In genomic region chr1:83345572-83345971, GRCm38 (mm10) we compare ENCODE assay signal across 11 mouse cellular contexts.
DNase-seq lines count a peak whose midpoint lies in the region; ATAC-seq lines count a peak whose summit lies in the region.
"Had no signal": no experiment of that assay in that cellular context is flagged by ENCODE, and none has a peak within 500 bp of the region (broad histone marks: within the 10 kb centered on the region; RNA-seq: fewer than 3 reads in every experiment).

No protein-coding gene starts in this region.

- H3K27ac ChIP-seq in hindbrain, embryonic 15.5 days (replicated peaks), result no peak overlapping the region
- no peak overlapping the region for H3K27ac ChIP-seq in hindbrain, embryonic 12.5 days
- peak overlapping the region; percentile 97 for H3K27ac ChIP-seq in heart, embryonic 13.5 days (replicated peaks)
- H3K27ac ChIP-seq in midbrain, embryonic 16.5 days (ENCODE audit: low read length), result peak overlapping the region; percentile 38; the same call in 1 of the 2 replicates
- no peak overlapping the region for H3K27ac ChIP-seq in intestine, embryonic 15.5 days
- H3K27ac ChIP-seq: embryonic facial prominence, embryonic 13.5 days had no signal

- H3K4me3 ChIP-seq in hindbrain, embryonic 15.5 days, result no peak overlapping the region
- H3K4me3 ChIP-seq in hindbrain, embryonic 12.5 days, result no peak overlapping the region
- H3K4me3 ChIP-seq in heart, embryonic 13.5 days, result peak overlapping the region; percentile 27
- H3K4me3 ChIP-seq in midbrain, embryonic 16.5 days (ENCODE audit: low read depth, low read length), result no peak overlapping the region
- no peak overlapping the region for H3K4me3 ChIP-seq in intestine, embryonic 15.5 days (replicated peaks)
- H3K4me3 ChIP-seq: embryonic facial prominence, embryonic 13.5 days; megakaryocyte, embryonic 14.5 days had no signal

- no peak overlapping the region for H3K9ac ChIP-seq in hindbrain, embryonic 15.5 days
- no peak overlapping the region for H3K9ac ChIP-seq in hindbrain, embryonic 12.5 days
- H3K9ac ChIP-seq in heart, embryonic 13.5 days, result peak overlapping the region; percentile 68
- no peak overlapping the region for H3K9ac ChIP-seq in midbrain, embryonic 16.5 days (ENCODE audit: low read depth, low read length)
- no peak overlapping the region for H3K9ac ChIP-seq in intestine, embryonic 15.5 days
- H3K9ac ChIP-seq: embryonic facial prominence, embryonic 13.5 days had no signal

- H3K4me2 ChIP-seq in hindbrain, embryonic 15.5 days, result no peak overlapping the region
- no peak overlapping the region for H3K4me2 ChIP-seq in hindbrain, embryonic 12.5 days (replicated peaks)
- peak overlapping the region; percentile 64 for H3K4me2 ChIP-seq in heart, embryonic 13.5 days
- H3K4me2 ChIP-seq in midbrain, embryonic 16.5 days (ENCODE audit: low read length), result peak overlapping the region; percentile 19; the same call in 1 of the 2 replicates
- no peak overlapping the region for H3K4me2 ChIP-seq in intestine, embryonic 15.5 days (replicated peaks)
- H3K4me2 ChIP-seq: embryonic facial prominence, embryonic 13.5 days had no signal

- no peaks in the 10 kb centered on the region for H3K27me3 ChIP-seq in hindbrain, embryonic 15.5 days
- H3K27me3 ChIP-seq in hindbrain, embryonic 12.5 days, result no peaks in the 10 kb centered on the region
- H3K27me3 ChIP-seq in heart, embryonic 13.5 days (replicated peaks), result no peaks in the 10 kb centered on the region
- no peaks in the 10 kb centered on the region for H3K27me3 ChIP-seq in midbrain, embryonic 16.5 days (ENCODE audit: control insufficient read depth, insufficient read depth, low read depth, low read length)
- no peaks in the 10 kb centered on the region for H3K27me3 ChIP-seq in intestine, embryonic 15.5 days (replicated peaks)
- H3K27me3 ChIP-seq: embryonic facial prominence, embryonic 13.5 days; megakaryocyte, embryonic 14.5 days had no signal

- ATAC-seq in hindbrain, embryonic 15.5 days (ENCODE audit: low FRiP score, low read depth), result 0 out of 2 replicates have a peak, but pooled peaks have one; percentile 30
- no peak for ATAC-seq in hindbrain, embryonic 12.5 days (ENCODE audit: low FRiP score)
- no peak for ATAC-seq in heart, embryonic 13.5 days (ENCODE audit: extremely low read depth, insufficient number of reproducible peaks, low FRiP score, low TSS enrichment)
- peak; percentile 74; the same call in 1 of the 2 replicates for ATAC-seq in midbrain, embryonic 16.5 days
- no peak for ATAC-seq in intestine, embryonic 15.5 days

- DNase-seq in brain, embryonic 18.5 days (ENCODE audit: low read depth, low spot score), result peak; percentile 32
- no peak for DNase-seq in gastrocnemius, adult 8-10 months (ENCODE audit: low spot score in 2 of 2)
- DNase-seq in adrenal gland, adult 2 months, result no peak
- DNase-seq: adrenal gland, adult 8-10 months had no signal

- no peaks in the 10 kb centered on the region for H3K36me3 ChIP-seq in hindbrain, embryonic 15.5 days
- no peaks in the 10 kb centered on the region for H3K36me3 ChIP-seq in hindbrain, embryonic 12.5 days
- H3K36me3 ChIP-seq in heart, embryonic 13.5 days, result no peaks in the 10 kb centered on the region
- no peaks in the 10 kb centered on the region for H3K36me3 ChIP-seq in midbrain, embryonic 16.5 days (ENCODE audit: control insufficient read depth, insufficient read depth, low read length)
- no peaks in the 10 kb centered on the region for H3K36me3 ChIP-seq in intestine, embryonic 15.5 days
- H3K36me3 ChIP-seq: embryonic facial prominence, embryonic 13.5 days had no signal

- H3K4me1 ChIP-seq in hindbrain, embryonic 15.5 days (replicated peaks), result no peaks in the 10 kb centered on the region
- H3K4me1 ChIP-seq in hindbrain, embryonic 12.5 days, result no peaks in the 10 kb centered on the region
- peaks cover 27% of the 10 kb centered on the region for H3K4me1 ChIP-seq in heart, embryonic 13.5 days
- peaks cover 5% of the 10 kb centered on the region; the same call in 1 of the 2 replicates for H3K4me1 ChIP-seq in midbrain, embryonic 16.5 days (ENCODE audit: control insufficient read depth, insufficient read depth, low read length)
- no peaks in the 10 kb centered on the region for H3K4me1 ChIP-seq in intestine, embryonic 15.5 days (replicated peaks)
- H3K4me1 ChIP-seq: embryonic facial prominence, embryonic 13.5 days; megakaryocyte, embryonic 14.5 days had no signal

- H3K9me3 ChIP-seq in hindbrain, embryonic 15.5 days, result no peaks in the 10 kb centered on the region
- H3K9me3 ChIP-seq in hindbrain, embryonic 12.5 days (replicated peaks), result no peaks in the 10 kb centered on the region
- H3K9me3 ChIP-seq in heart, embryonic 13.5 days, result no peaks in the 10 kb centered on the region
- H3K9me3 ChIP-seq in midbrain, embryonic 16.5 days (replicated peaks; ENCODE audit: control insufficient read depth, low read length, poor library complexity, severe bottlenecking), result no peaks in the 10 kb centered on the region
- H3K9me3 ChIP-seq in intestine, embryonic 15.5 days, result no peaks in the 10 kb centered on the region
- H3K9me3 ChIP-seq: embryonic facial prominence, embryonic 13.5 days had no signal

- 76% methylated on average over 14 of the region's 14 CpGs for WGBS in hindbrain, embryonic 15.5 days
- WGBS in hindbrain, embryonic 12.5 days, result 85% methylated on average over 14 of the region's 14 CpGs
- WGBS in heart, embryonic 13.5 days, result 33% methylated on average over 14 of the region's 14 CpGs
- 57% methylated on average over 14 of the region's 14 CpGs for WGBS in midbrain, embryonic 16.5 days
- WGBS in intestine, embryonic 15.5 days, result 81% methylated on average over 14 of the region's 14 CpGs

Comparison
In these comparisons a context has a peak if more than half of its experiments do, and no peak if none do; other contexts are left out.
1. ATAC-seq: peak in hindbrain, embryonic 15.5 days (single experiment) and midbrain, embryonic 16.5 days (single experiment); none in hindbrain, embryonic 12.5 days (single experiment), heart, embryonic 13.5 days (single experiment) and intestine, embryonic 15.5 days (single experiment).
2. H3K27ac ChIP-seq: peak in heart, embryonic 13.5 days (single experiment) and midbrain, embryonic 16.5 days (single experiment); none in hindbrain, embryonic 15.5 days (single experiment), hindbrain, embryonic 12.5 days (single experiment) and intestine, embryonic 15.5 days (single experiment).
3. H3K4me2 ChIP-seq: peak in heart, embryonic 13.5 days (single experiment) and midbrain, embryonic 16.5 days (single experiment); none in hindbrain, embryonic 15.5 days (single experiment), hindbrain, embryonic 12.5 days (single experiment) and intestine, embryonic 15.5 days (single experiment).